Mouse (Mus musculus): ENCODE measurements at regions not wholly inside any gene's neighbourhood (a gene's known extent, or its start where the extent isn't known, plus 50 kb on each side); places are given as distances from the start of the nearest gene placed in this dataset.

- no peak for TF ChIP-seq BHLHE40 (IDR thresholded peaks at IDR 0.05; ENCODE audit: borderline replicate concordance, low read depth, low read length)
- no peak for TF ChIP-seq CTCF (IDR thresholded peaks at IDR 0.05 in 2 of 3, conservative IDR thresholded peaks at IDR 0.05 in 1 of 3; ENCODE audit: control insufficient read depth in 1 of 3, insufficient read depth in 1 of 3, low read depth in 2 of 3, low read length in 3 of 3, poor library complexity in 1 of 3, severe bottlenecking in 1 of 3)
- H3K9ac ChIP-seq (ENCODE audit: control insufficient read depth, low read depth, low read length, poor library complexity, severe bottlenecking) = no peak overlapping the region
- H3K9me3 ChIP-seq (replicated peaks; ENCODE audit: insufficient read depth, low read length) = no peaks in the 10 kb centered on the region
- H3K4me3 ChIP-seq (ENCODE audit: control insufficient read depth in 1 of 2, insufficient read depth in 1 of 2, low read depth in 2 of 2, low read length in 2 of 2) = no peak overlapping the region
- no peaks in the 10 kb centered on the region for H3K79me2 ChIP-seq (ENCODE audit: control insufficient read depth, insufficient read depth, low read length, poor library complexity)
- no peak for DNase-seq (ENCODE audit: low read depth, low spot score)
- no peaks in the 10 kb centered on the region for H3K27me3 ChIP-seq (ENCODE audit: control insufficient read depth in 1 of 2, insufficient read depth in 2 of 2, low read length in 2 of 2)
- H3K27ac ChIP-seq (ENCODE audit: control insufficient read depth, low read depth, low read length) = no peak overlapping the region
- H3K36me3 ChIP-seq (ENCODE audit: control insufficient read depth in 1 of 2, insufficient read depth in 2 of 2, low read length in 2 of 2) = no peaks in the 10 kb centered on the region
- no peaks in the 10 kb centered on the region for H3K4me1 ChIP-seq (ENCODE audit: control insufficient read depth in 1 of 2, insufficient read depth in 2 of 2, low read length in 2 of 2)
These were observed 183.1 kb downstream of the Ankrd16 start for GRCm38 (mm10) chr2:11960777-11961176.

GRCm38 (mm10) chr2:11965374-11965773 is 187.7 kb downstream of the Ankrd16 start:
- Histone ChIP-seq H3K27me3 (ENCODE audit: control insufficient read depth in 1 of 2, insufficient read depth in 2 of 2, low read length in 2 of 2) (no peaks in the 10 kb centered on the region), H3K9ac (ENCODE audit: control insufficient read depth, low read depth, low read length, poor library complexity, severe bottlenecking) (no peak overlapping the region), H3K27ac (ENCODE audit: control insufficient read depth, low read depth, low read length) (no peak overlapping the region), H3K9me3 (replicated peaks; ENCODE audit: insufficient read depth, low read length) (no peaks in the 10 kb centered on the region), H3K36me3 (ENCODE audit: control insufficient read depth in 1 of 2, insufficient read depth in 2 of 2, low read length in 2 of 2) (no peaks in the 10 kb centered on the region), H3K4me1 (ENCODE audit: control insufficient read depth in 1 of 2, insufficient read depth in 2 of 2, low read length in 2 of 2) (no peaks in the 10 kb centered on the region), H3K4me3 (ENCODE audit: control insufficient read depth in 1 of 2, insufficient read depth in 1 of 2, low read depth in 2 of 2, low read length in 2 of 2) (no peak overlapping the region), H3K79me2 (ENCODE audit: control insufficient read depth, insufficient read depth, low read length, poor library complexity) (no peaks in the 10 kb centered on the region)
- no peak for DNase-seq (ENCODE audit: low read depth, low spot score)
- TF ChIP-seq CHD2 (IDR thresholded peaks at IDR 0.05; ENCODE audit: low read length) (no peak), MEF2A (IDR thresholded peaks at IDR 0.05; ENCODE audit: extremely low read depth, insufficient replicate concordance, low read depth, low read length, poor library complexity, severe bottlenecking) (no peak), ZNF384 (IDR thresholded peaks at IDR 0.05; ENCODE audit: low read depth, low read length) (no peak), ETS1 (IDR thresholded peaks at IDR 0.05; ENCODE audit: low read depth, low read length) (no peak), MAFK (IDR thresholded peaks at IDR 0.05; ENCODE audit: borderline replicate concordance, low read depth, low read length) (no peak), ZMIZ1 (IDR thresholded peaks at IDR 0.05; ENCODE audit: low read depth, low read length) (no peak), MAX (IDR thresholded peaks at IDR 0.05; ENCODE audit: low read length) (no peak), POLR2AphosphoS5 (IDR thresholded peaks at IDR 0.05; ENCODE audit: borderline replicate concordance, low read depth, low read length) (no peak), TBP (IDR thresholded peaks at IDR 0.05; ENCODE audit: low read depth, low read length) (no peak), JUND (IDR thresholded peaks at IDR 0.05; ENCODE audit: low read depth, low read length) (no peak), USF1 (IDR thresholded peaks at IDR 0.05; ENCODE audit: low read depth, low read length) (no peak), RAD21 (IDR thresholded peaks at IDR 0.05; ENCODE audit: low read depth, low read length) (no peak)

GRCm38 (mm10) chr2:11967001-11967400 is 189.3 kb downstream of the Ankrd16 start:
- no peak for TF ChIP-seq ZKSCAN1 (IDR thresholded peaks at IDR 0.05; ENCODE audit: low read depth, low read length)
- TF ChIP-seq RAD21 (IDR thresholded peaks at IDR 0.05; ENCODE audit: low read depth, low read length) = no peak
- TF ChIP-seq JUND (IDR thresholded peaks at IDR 0.05; ENCODE audit: low read depth, low read length) = no peak
- TF ChIP-seq NRF1 (IDR thresholded peaks at IDR 0.05; ENCODE audit: insufficient read depth, low read depth, low read length, poor library complexity, severe bottlenecking) = no peak
- TF ChIP-seq GABPA (IDR thresholded peaks at IDR 0.05; ENCODE audit: low read depth, low read length) = no peak
- no peak for TF ChIP-seq CHD1 (IDR thresholded peaks at IDR 0.05; ENCODE audit: low read depth, low read length)
- no peak for TF ChIP-seq SIN3A (IDR thresholded peaks at IDR 0.05; ENCODE audit: low read length)
- TF ChIP-seq ETS1 (IDR thresholded peaks at IDR 0.05; ENCODE audit: low read depth, low read length) = no peak
- no peak for TF ChIP-seq MEF2A (IDR thresholded peaks at IDR 0.05; ENCODE audit: extremely low read depth, insufficient replicate concordance, low read depth, low read length, poor library complexity, severe bottlenecking)
- TF ChIP-seq MXI1 (IDR thresholded peaks at IDR 0.05; ENCODE audit: low read depth, low read length) = no peak
- no peak for TF ChIP-seq MYC (IDR thresholded peaks at IDR 0.05; ENCODE audit: low read depth, low read length)
- no peak for TF ChIP-seq TCF12 (IDR thresholded peaks at IDR 0.05; ENCODE audit: low read depth, low read length)
- no peak for TF ChIP-seq USF2 (IDR thresholded peaks at IDR 0.05; ENCODE audit: borderline replicate concordance in 1 of 2, insufficient read depth in 1 of 2, low read depth in 1 of 2, low read length in 2 of 2)
- Histone ChIP-seq H3K9me3 (replicated peaks; ENCODE audit: insufficient read depth, low read length) (no peaks in the 10 kb centered on the region), H3K4me1 (ENCODE audit: control insufficient read depth in 1 of 2, insufficient read depth in 2 of 2, low read length in 2 of 2) (no peaks in the 10 kb centered on the region), H3K27me3 (ENCODE audit: control insufficient read depth in 1 of 2, insufficient read depth in 2 of 2, low read length in 2 of 2) (no peaks in the 10 kb centered on the region), H3K79me2 (ENCODE audit: control insufficient read depth, insufficient read depth, low read length, poor library complexity) (no peaks in the 10 kb centered on the region), H3K27ac (ENCODE audit: control insufficient read depth, low read depth, low read length) (no peak overlapping the region), H3K4me3 (ENCODE audit: control insufficient read depth in 1 of 2, insufficient read depth in 1 of 2, low read depth in 2 of 2, low read length in 2 of 2) (no peak overlapping the region), H3K9ac (ENCODE audit: control insufficient read depth, low read depth, low read length, poor library complexity, severe bottlenecking) (no peak overlapping the region), H3K36me3 (ENCODE audit: control insufficient read depth in 1 of 2, insufficient read depth in 2 of 2, low read length in 2 of 2) (no peaks in the 10 kb centered on the region)
- DNase-seq (ENCODE audit: low read depth, low spot score) = no peak
